ENCODE assay signal across 8 mouse cellular contexts in the genomic region with DNA sequence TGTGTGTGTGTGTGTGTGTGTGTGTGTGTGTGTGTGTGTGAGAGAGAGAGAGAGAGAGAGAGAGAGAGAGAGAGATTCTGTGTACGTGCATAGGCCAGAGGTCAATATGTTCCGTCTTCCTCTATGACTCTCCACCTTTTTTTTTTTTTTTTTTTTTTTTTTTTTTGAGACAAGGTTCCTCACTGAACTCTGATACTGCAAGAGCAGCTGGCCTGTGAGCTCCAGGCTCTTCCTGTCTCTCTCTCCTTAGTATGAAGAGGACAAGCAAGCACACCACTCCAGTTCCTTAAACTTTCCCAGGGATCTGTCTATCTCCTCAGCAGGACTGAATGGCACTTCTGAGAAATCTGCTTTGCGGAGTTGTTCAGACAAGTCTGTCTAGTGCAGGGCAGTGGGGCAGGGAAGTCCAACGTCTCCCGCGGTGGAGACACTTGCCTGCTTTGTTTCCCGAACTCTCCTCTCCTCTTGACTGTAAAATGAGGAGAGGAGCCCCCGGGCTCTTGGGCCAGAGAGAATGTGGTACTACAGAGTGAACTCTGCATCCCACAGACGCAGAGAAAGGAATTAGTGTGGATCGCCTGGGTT. TPM values are rescaled to one million over a fixed set of nuclear protein-coding genes. Genes with fewer than 3 reads are reported as not detected.
A peak's percentile ranks its signal among the peaks of the same experiment; 100 is the strongest.
DNase-seq lines count a peak whose midpoint lies in the region; ATAC-seq and TF ChIP-seq lines count a peak whose summit lies in the region.

No protein-coding gene starts in this region.

- peak overlapping the region; percentile 55 for H3K9ac ChIP-seq in lung, embryonic 15.5 days
- peak overlapping the region; percentile 80 for H3K9ac ChIP-seq in intestine, postnatal 0 days (ENCODE audit: low read depth, low read length)
- peak overlapping the region; percentile 56 for H3K9ac ChIP-seq in neural tube, embryonic 11.5 days (ENCODE audit: low read length)

- H3K36me3 ChIP-seq in lung, embryonic 15.5 days: no peaks in the 10 kb centered on the region
- no peaks in the 10 kb centered on the region for H3K36me3 ChIP-seq in intestine, postnatal 0 days (ENCODE audit: control insufficient read depth, insufficient read depth)
- H3K36me3 ChIP-seq in neural tube, embryonic 11.5 days (ENCODE audit: control insufficient read depth, insufficient read depth, low read length): no peaks in the 10 kb centered on the region

- DNase-seq in lung, postnatal 25 days (ENCODE audit: low spot score): no peak
- DNase-seq in embryo, embryonic 9.5 days (ENCODE audit: extremely low spot score): peak; percentile 48
- DNase-seq in neural tube, embryonic 11.5 days (ENCODE audit: low spot score): peak; percentile 41
- DNase-seq in thymus, postnatal 10 days (ENCODE audit: low spot score in 2 of 2): no peak
- no peak for DNase-seq in layer of hippocampus, adult 9-10 months (ENCODE audit: low spot score)
- DNase-seq in kidney, postnatal 4 days: no peak

- ATAC-seq in lung, embryonic 15.5 days (ENCODE audit: borderline replicate concordance, extremely low read depth, low FRiP score, low TSS enrichment): no peak
- ATAC-seq in intestine, postnatal 0 days: peak; percentile 27
- no peak for ATAC-seq in neural tube, embryonic 11.5 days (ENCODE audit: insufficient read depth, low FRiP score, low TSS enrichment)

- no peaks in the 10 kb centered on the region for H3K9me3 ChIP-seq in lung, embryonic 15.5 days
- H3K9me3 ChIP-seq in intestine, postnatal 0 days (ENCODE audit: control insufficient read depth): no peaks in the 10 kb centered on the region
- H3K9me3 ChIP-seq in neural tube, embryonic 11.5 days (ENCODE audit: control insufficient read depth, low read length): no peaks in the 10 kb centered on the region

- peak overlapping the region; percentile 96 for H3K27ac ChIP-seq in lung, embryonic 15.5 days
- H3K27ac ChIP-seq in intestine, postnatal 0 days (ENCODE audit: low read depth, low read length): peak overlapping the region; percentile 89
- H3K27ac ChIP-seq in neural tube, embryonic 11.5 days (ENCODE audit: low read depth, low read length): no peak overlapping the region

- H3K4me3 ChIP-seq in lung, embryonic 15.5 days: peak overlapping the region; percentile 67
- H3K4me3 ChIP-seq in intestine, postnatal 0 days (ENCODE audit: low read depth, low read length): peak overlapping the region; percentile 77
- peak overlapping the region; percentile 57 for H3K4me3 ChIP-seq in neural tube, embryonic 11.5 days (ENCODE audit: low read depth, low read length)

- H3K4me1 ChIP-seq in lung, embryonic 15.5 days: peaks cover 35% of the 10 kb centered on the region
- H3K4me1 ChIP-seq in intestine, postnatal 0 days (replicated peaks; ENCODE audit: control insufficient read depth, insufficient read depth, low read length): peaks cover 5% of the 10 kb centered on the region; the same call in 1 of the 2 replicates
- H3K4me1 ChIP-seq in neural tube, embryonic 11.5 days (ENCODE audit: control insufficient read depth, insufficient read depth, low read length): peaks cover 16% of the 10 kb centered on the region

- TF ChIP-seq CTCF in intestine, postnatal 0 days (IDR thresholded peaks at IDR 0.05; ENCODE audit: low read depth): no peak

- no peaks in the 10 kb centered on the region for H3K27me3 ChIP-seq in lung, embryonic 15.5 days
- no peaks in the 10 kb centered on the region for H3K27me3 ChIP-seq in intestine, postnatal 0 days (replicated peaks; ENCODE audit: control insufficient read depth, insufficient read depth, low read length)
- no peaks in the 10 kb centered on the region for H3K27me3 ChIP-seq in neural tube, embryonic 11.5 days (ENCODE audit: control insufficient read depth, insufficient read depth, low read length)

- H3K4me2 ChIP-seq in lung, embryonic 15.5 days: peak overlapping the region; percentile 83
- H3K4me2 ChIP-seq in intestine, postnatal 0 days (replicated peaks; ENCODE audit: low read depth): peak overlapping the region; percentile 82
- peak overlapping the region; percentile 72 for H3K4me2 ChIP-seq in neural tube, embryonic 11.5 days (ENCODE audit: low read depth)

- 2% methylated on average over 10 of the region's 10 CpGs for WGBS in lung, embryonic 15.5 days
- WGBS in intestine, postnatal 0 days: 2% methylated on average over 10 of the region's 10 CpGs
- WGBS in neural tube, embryonic 11.5 days: 5% methylated on average over 10 of the region's 10 CpGs

RNA-seq across cellular contexts. Expression of a gene that starts 0.7 kb away (rescaled TPM):
- 211 and 224 TPM in 2 replicates for polyA plus RNA-seq in lung, embryonic 15.5 days (2015; fragmentation: Nextera tagmentation; extraction: Ambion mirVana)
- polyA plus RNA-seq in intestine, postnatal 0 days (2015; fragmentation: Nextera tagmentation; extraction: Ambion mirVana): 271 and 315 TPM in 2 replicates
- polyA plus RNA-seq in neural tube, embryonic 11.5 days (2014; fragmentation: Nextera tagmentation; extraction: Ambion mirVana): 109 and 112 TPM in 2 replicates

RNA-seq across cellular contexts. Expression of a gene that starts 26.0 kb away (rescaled TPM):
- 3.1 and 6.8 TPM in 2 replicates for polyA plus RNA-seq in lung, embryonic 15.5 days (2015; fragmentation: Nextera tagmentation; extraction: Ambion mirVana)
- 29.8 and 32.7 TPM in 2 replicates for polyA plus RNA-seq in intestine, postnatal 0 days (2015; fragmentation: Nextera tagmentation; extraction: Ambion mirVana)
- 38.7 and 54.0 TPM in 2 replicates for polyA plus RNA-seq in neural tube, embryonic 11.5 days (2014; fragmentation: Nextera tagmentation; extraction: Ambion mirVana)

RNA-seq across cellular contexts. Expression of a gene that starts 45.4 kb away (rescaled TPM):
- polyA plus RNA-seq in lung, embryonic 15.5 days (2015; fragmentation: Nextera tagmentation; extraction: Ambion mirVana): 35.4 and 41.9 TPM in 2 replicates
- 4.8 TPM in 2 replicates for polyA plus RNA-seq in intestine, postnatal 0 days (2015; fragmentation: Nextera tagmentation; extraction: Ambion mirVana)
- 23.3 and 25.9 TPM in 2 replicates for polyA plus RNA-seq in neural tube, embryonic 11.5 days (2014; fragmentation: Nextera tagmentation; extraction: Ambion mirVana)

RNA-seq across cellular contexts. Expression of a gene that starts 58.7 kb away (rescaled TPM):
- not detected in 2 replicates for polyA plus RNA-seq in lung, embryonic 15.5 days (2015; fragmentation: Nextera tagmentation; extraction: Ambion mirVana)
- polyA plus RNA-seq in intestine, postnatal 0 days (2015; fragmentation: Nextera tagmentation; extraction: Ambion mirVana): 0.10 and 0.17 TPM in 2 replicates
- 3.0 and 3.2 TPM in 2 replicates for polyA plus RNA-seq in neural tube, embryonic 11.5 days (2014; fragmentation: Nextera tagmentation; extraction: Ambion mirVana)

Comparison
In these comparisons a context has a peak if more than half of its experiments do, and no peak if none do; other contexts are left out.
1. DNase-seq: peak in embryo, embryonic 9.5 days (single experiment) and neural tube, embryonic 11.5 days (single experiment); none in lung, postnatal 25 days (single experiment), thymus, postnatal 10 days (0 of 2), layer of hippocampus, adult 9-10 months (single experiment) and kidney, postnatal 4 days (0 of 2).
2. Peak in every context shown above with its lines, with median percentiles within 50 percentile points of each other: H3K4me2 ChIP-seq, H3K4me3 ChIP-seq and H3K9ac ChIP-seq.